Mouse (Mus musculus) midbrain, embryonic 10.5 days (tissue): ENCODE measurements at regions not wholly inside any gene's neighbourhood (a gene's known extent, or its start where the extent isn't known, plus 50 kb on each side); places are given as distances from the start of the nearest gene placed in this dataset.

ENCODE experiments used
- DNase-seq: peaks from one replicate; pipeline ENCODE4 v3.0.0-alpha.2; 2017; ENCODE audit warnings: low spot score
- H3K27ac ChIP-seq: fragments of 300-500 bp; sonication (generic); replicated peaks from 2 replicates; pipeline ENCODE4 v1.5.1; 2016; ENCODE audit warnings: mild to moderate bottlenecking
- H3K27me3 ChIP-seq: fragments of 300-500 bp; sonication (generic); 2 replicates; pipeline ENCODE4 v1.6.1; 2016; ENCODE audit warnings: low read depth, mild to moderate bottlenecking; ENCODE audit not compliant: poor library complexity, severe bottlenecking
- H3K36me3 ChIP-seq: fragments of 300-500 bp; sonication (generic); 2 replicates; pipeline ENCODE4 v1.6.1; 2016; ENCODE audit warnings: mild to moderate bottlenecking, moderate library complexity
- H3K4me1 ChIP-seq: fragments of 300-500 bp; sonication (generic); 2 replicates; pipeline ENCODE4 v1.6.1; 2016
- H3K4me3 ChIP-seq: fragments of 300-500 bp; sonication (generic); 2 replicates; pipeline ENCODE4 v1.5.1; 2016; ENCODE audit warnings: mild to moderate bottlenecking, moderate library complexity
- H3K9me3 ChIP-seq: fragments of 300-500 bp; sonication (generic); replicated peaks from 2 replicates; pipeline ENCODE4 v1.6.1; 2016; ENCODE audit warnings: mild to moderate bottlenecking
- WGBS: fragments of 180-500 bp; shearing (Covaris S2); methylation state at CpG from one replicate; pipeline ENCODE4 v1.1.7; 2016; 5-methylcytosine and 5-hydroxymethylcytosine counted together

GRCm38 (mm10) chr1:105087623-105088022 lies 268.9 kb downstream of the Rnf152 start:
- peaks cover 4% of the 10 kb centered on the region; the same call in 1 of the 2 replicates for H3K4me1 ChIP-seq
- no peak overlapping the region for H3K4me3 ChIP-seq
- no peaks in the 10 kb centered on the region for H3K27me3 ChIP-seq
- H3K9me3 ChIP-seq: no peaks in the 10 kb centered on the region
- H3K27ac ChIP-seq: no peak overlapping the region
- DNase-seq: no peak
- no peaks in the 10 kb centered on the region for H3K36me3 ChIP-seq
- WGBS: 82% methylated on average over 1 of the region's 1 CpGs

GRCm38 (mm10) chr1:105084556-105084955 lies 272.0 kb downstream of the Rnf152 start:
- Histone ChIP-seq H3K27ac (no peak overlapping the region), H3K4me3 (no peak overlapping the region), H3K4me1 (no peaks in the 10 kb centered on the region), H3K27me3 (no peaks in the 10 kb centered on the region), H3K9me3 (no peaks in the 10 kb centered on the region), H3K36me3 (no peaks in the 10 kb centered on the region)
- WGBS: 88% methylated on average over 3 of the region's 3 CpGs
- DNase-seq: no peak

- 68% methylated on average over 6 of the region's 6 CpGs for WGBS
- no peak for DNase-seq
- no peak overlapping the region for H3K27ac ChIP-seq
Measured at GRCm38 (mm10) chr1:105083551-105084103, 272.9 kb downstream of the Rnf152 start.

GRCm38 (mm10) chr1:105082823-105083550 lies 273.5 kb downstream of the Rnf152 start:
- no peaks in the 10 kb centered on the region for H3K4me1 ChIP-seq
- no peaks in the 10 kb centered on the region for H3K27me3 ChIP-seq
- no peaks in the 10 kb centered on the region for H3K36me3 ChIP-seq
- H3K27ac ChIP-seq: no peak overlapping the region
- no peaks in the 10 kb centered on the region for H3K9me3 ChIP-seq
- WGBS: 83% methylated on average over 2 of the region's 2 CpGs
- DNase-seq: no peak
- no peak overlapping the region for H3K4me3 ChIP-seq

More at GRCm38 (mm10) chr1:105083551-105084103, 272.9 kb downstream of the Rnf152 start:
- H3K4me1 ChIP-seq: no peaks in the 10 kb centered on the region
- no peaks in the 10 kb centered on the region for H3K27me3 ChIP-seq
- no peak overlapping the region for H3K4me3 ChIP-seq
- no peaks in the 10 kb centered on the region for H3K9me3 ChIP-seq
- H3K36me3 ChIP-seq: no peaks in the 10 kb centered on the region

- Histone ChIP-seq H3K27ac (no peak overlapping the region), H3K4me3 (no peak overlapping the region), H3K36me3 (no peaks in the 10 kb centered on the region), H3K4me1 (no peaks in the 10 kb centered on the region), H3K27me3 (no peaks in the 10 kb centered on the region), H3K9me3 (no peaks in the 10 kb centered on the region)
- WGBS: 78% methylated on average over 2 of the region's 2 CpGs
- DNase-seq: no peak
Measured at GRCm38 (mm10) chr1:105081942-105082341, 274.6 kb downstream of the Rnf152 start.

GRCm38 (mm10) chr1:105079437-105079836 lies 277.1 kb downstream of the Rnf152 start:
- DNase-seq: no peak

GRCm38 (mm10) chr1:105075728-105076127 lies 280.8 kb downstream of the Rnf152 start:
- Histone ChIP-seq H3K4me1 (no peaks in the 10 kb centered on the region), H3K4me3 (no peak overlapping the region)

More at GRCm38 (mm10) chr1:105079437-105079836, 277.1 kb downstream of the Rnf152 start:
- 93% methylated on average over 5 of the region's 5 CpGs for WGBS
- Histone ChIP-seq H3K9me3 (no peaks in the 10 kb centered on the region), H3K27me3 (no peaks in the 10 kb centered on the region), H3K4me1 (no peaks in the 10 kb centered on the region), H3K27ac (no peak overlapping the region), H3K36me3 (no peaks in the 10 kb centered on the region), H3K4me3 (no peak overlapping the region)

GRCm38 (mm10) chr1:105074326-105074725 lies 282.2 kb downstream of the Rnf152 start:
- no peak for DNase-seq
- H3K27me3 ChIP-seq: no peaks in the 10 kb centered on the region
- WGBS: 85% methylated on average over 1 of the region's 1 CpGs
- H3K9me3 ChIP-seq: no peaks in the 10 kb centered on the region
- no peaks in the 10 kb centered on the region for H3K4me1 ChIP-seq
- no peak overlapping the region for H3K4me3 ChIP-seq
- no peak overlapping the region for H3K27ac ChIP-seq
- no peaks in the 10 kb centered on the region for H3K36me3 ChIP-seq

More at GRCm38 (mm10) chr1:105075728-105076127, 280.8 kb downstream of the Rnf152 start:
- 92% methylated on average over 3 of the region's 3 CpGs for WGBS
- Histone ChIP-seq H3K9me3 (no peaks in the 10 kb centered on the region), H3K27ac (no peak overlapping the region), H3K27me3 (no peaks in the 10 kb centered on the region), H3K36me3 (no peaks in the 10 kb centered on the region)
- no peak for DNase-seq

- no peaks in the 10 kb centered on the region for H3K9me3 ChIP-seq
- 51% methylated on average over 3 of the region's 3 CpGs for WGBS
- H3K4me3 ChIP-seq: no peak overlapping the region
- H3K36me3 ChIP-seq: no peaks in the 10 kb centered on the region
- no peak overlapping the region for H3K27ac ChIP-seq
- H3K4me1 ChIP-seq: no peaks in the 10 kb centered on the region
- no peaks in the 10 kb centered on the region for H3K27me3 ChIP-seq
- DNase-seq: no peak
Measured at GRCm38 (mm10) chr1:105070661-105071455, 285.7 kb downstream of the Rnf152 start.

GRCm38 (mm10) chr1:105067902-105068301 lies 288.6 kb downstream of the Rnf152 start:
- no peaks in the 10 kb centered on the region for H3K4me1 ChIP-seq
- DNase-seq: no peak
- H3K27ac ChIP-seq: no peak overlapping the region
- H3K36me3 ChIP-seq: no peaks in the 10 kb centered on the region
- no peaks in the 10 kb centered on the region for H3K27me3 ChIP-seq
- H3K4me3 ChIP-seq: no peak overlapping the region
- H3K9me3 ChIP-seq: no peaks in the 10 kb centered on the region
- 77% methylated on average over 4 of the region's 4 CpGs for WGBS

- 89% methylated on average over 4 of the region's 4 CpGs for WGBS
- H3K27me3 ChIP-seq: no peaks in the 10 kb centered on the region
- no peaks in the 10 kb centered on the region for H3K4me1 ChIP-seq
- H3K4me3 ChIP-seq: no peak overlapping the region
- no peaks in the 10 kb centered on the region for H3K9me3 ChIP-seq
- DNase-seq: no peak
- H3K27ac ChIP-seq: no peak overlapping the region
- no peaks in the 10 kb centered on the region for H3K36me3 ChIP-seq
Measured at GRCm38 (mm10) chr1:105067049-105067795, 289.3 kb downstream of the Rnf152 start.

- H3K9me3 ChIP-seq: no peaks in the 10 kb centered on the region
- H3K27me3 ChIP-seq: no peaks in the 10 kb centered on the region
- no peaks in the 10 kb centered on the region for H3K36me3 ChIP-seq
- H3K27ac ChIP-seq: no peak overlapping the region
- DNase-seq: no peak
- no peaks in the 10 kb centered on the region for H3K4me1 ChIP-seq
- WGBS: 94% methylated on average over 10 of the region's 10 CpGs
- no peak overlapping the region for H3K4me3 ChIP-seq
Measured at GRCm38 (mm10) chr1:105050584-105051363, 282.4 kb downstream of the Cdh20 start.
